Mouse (Mus musculus) bone marrow macrophage, adult 2 months (primary cell): Measurements from ENCODE around the gene Gda.

Source experiments
- CTCF ChIP-seq: IDR thresholded peaks from 2 replicates; pipeline ENCODE4 v1.5.1; 2012; ENCODE audit warnings: low read depth, mild to moderate bottlenecking, low read length, moderate library complexity
- POLR2A ChIP-seq: IDR thresholded peaks from 2 replicates; pipeline ENCODE4 v1.6.1; 2012; ENCODE audit warnings: mild to moderate bottlenecking, low read depth, low read length, borderline replicate concordance

DNA sequence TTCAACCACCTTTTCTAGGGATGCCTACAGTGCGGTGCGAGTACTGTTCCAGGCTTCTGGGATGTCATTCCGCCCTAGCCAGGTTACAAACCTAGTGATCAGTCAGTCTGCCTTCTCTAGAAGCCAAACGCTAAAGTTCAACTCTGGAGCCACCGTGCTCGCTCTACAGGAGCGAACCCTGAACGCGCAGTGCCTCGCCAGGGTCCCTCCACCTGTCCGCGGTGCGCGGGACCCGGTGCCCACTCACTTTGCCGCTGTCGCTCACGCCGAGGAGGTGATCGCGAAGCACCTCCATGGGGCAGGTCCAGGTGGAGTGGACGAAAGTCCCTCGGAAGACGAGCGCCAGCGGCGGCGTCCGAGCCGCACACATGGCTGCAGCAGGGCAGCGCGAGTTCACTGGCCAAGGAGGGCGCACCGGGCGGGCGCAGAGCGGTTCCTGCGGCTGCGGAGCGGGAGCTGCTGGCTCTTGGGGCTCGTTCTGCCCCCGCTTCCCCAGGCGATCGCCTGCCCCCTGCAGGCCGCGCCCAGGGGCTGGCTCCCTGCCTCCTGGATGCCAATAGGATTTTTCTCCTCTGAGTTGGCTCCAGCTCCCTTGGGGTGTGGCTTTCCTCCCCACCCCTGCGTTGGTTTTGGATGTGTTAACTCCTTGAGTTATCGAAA, 994 bp downstream of the Gda start:
- TF ChIP-seq POLR2A, result no peak
- TF ChIP-seq CTCF, result no peak
